Mouse (Mus musculus) limb, embryonic 13.5 days (tissue): ENCODE measurements around the gene Fibcd1. TPM values are rescaled to one million over a fixed set of nuclear protein-coding genes. Genes with fewer than 3 reads are reported as not detected.

ENCODE experiments used
- ATAC-seq: fragments of 200-750 bp; cut with Nextera tagmentation; 2 replicates; pipeline ENCODE4 v1.8.0; 2017; ENCODE audit warnings: low read depth, moderate number of reproducible peaks, moderate TSS enrichment; ENCODE audit not compliant: low FRiP score
- H3K27ac ChIP-seq: fragments of 300-500 bp; sonication (generic); 2 replicates; pipeline ENCODE4 v1.5.1; 2015; ENCODE audit warnings: inconsistent platforms, mild to moderate bottlenecking, moderate library complexity
- H3K27me3 ChIP-seq: fragments of 300-500 bp; sonication (generic); 2 replicates; pipeline ENCODE4 v1.6.1; 2015; ENCODE audit warnings: mild to moderate bottlenecking, inconsistent platforms
- H3K36me3 ChIP-seq: fragments of 300-500 bp; sonication (generic); 2 replicates; pipeline ENCODE4 v1.6.1; 2015; ENCODE audit warnings: inconsistent platforms, mild to moderate bottlenecking, moderate library complexity
- H3K4me1 ChIP-seq: fragments of 300-500 bp; sonication (generic); 2 replicates; pipeline ENCODE4 v1.6.1; 2015; ENCODE audit warnings: inconsistent platforms
- H3K4me2 ChIP-seq: fragments of 300-500 bp; sonication (generic); replicated peaks from 2 replicates; pipeline ENCODE4 v1.6.1; 2015; ENCODE audit warnings: inconsistent platforms, mild to moderate bottlenecking, moderate library complexity
- H3K4me3 ChIP-seq: fragments of 300-500 bp; sonication (generic); 2 replicates; pipeline ENCODE4 v1.5.1; 2015; ENCODE audit warnings: moderate library complexity, mild to moderate bottlenecking, inconsistent platforms
- H3K9ac ChIP-seq: fragments of 300-500 bp; sonication (generic); 2 replicates; pipeline ENCODE4 v1.6.1; 2015; ENCODE audit warnings: mild to moderate bottlenecking, inconsistent platforms
- H3K9me3 ChIP-seq: fragments of 300-500 bp; sonication (generic); 2 replicates; pipeline ENCODE4 v1.6.1; 2016; ENCODE audit warnings: inconsistent platforms
- WGBS: fragments of 180-500 bp; shearing (Covaris S2); methylation state at CpG from one replicate; pipeline ENCODE4 v1.1.7; 2015; 5-methylcytosine and 5-hydroxymethylcytosine counted together
- polyA plus RNA-seq: library from polyadenylated mRNA; unstranded; fragments of >200 nt; fragmentation: Nextera tagmentation; extraction: Ambion mirVana; gene quantifications from 2 replicates; pipeline ENCODE4 v1.2.1, GENCODE M21; 2015

Fibcd1 gene
- polyA plus RNA-seq, 1 experiment from 2014 or later, result 0.25 TPM

DNA sequence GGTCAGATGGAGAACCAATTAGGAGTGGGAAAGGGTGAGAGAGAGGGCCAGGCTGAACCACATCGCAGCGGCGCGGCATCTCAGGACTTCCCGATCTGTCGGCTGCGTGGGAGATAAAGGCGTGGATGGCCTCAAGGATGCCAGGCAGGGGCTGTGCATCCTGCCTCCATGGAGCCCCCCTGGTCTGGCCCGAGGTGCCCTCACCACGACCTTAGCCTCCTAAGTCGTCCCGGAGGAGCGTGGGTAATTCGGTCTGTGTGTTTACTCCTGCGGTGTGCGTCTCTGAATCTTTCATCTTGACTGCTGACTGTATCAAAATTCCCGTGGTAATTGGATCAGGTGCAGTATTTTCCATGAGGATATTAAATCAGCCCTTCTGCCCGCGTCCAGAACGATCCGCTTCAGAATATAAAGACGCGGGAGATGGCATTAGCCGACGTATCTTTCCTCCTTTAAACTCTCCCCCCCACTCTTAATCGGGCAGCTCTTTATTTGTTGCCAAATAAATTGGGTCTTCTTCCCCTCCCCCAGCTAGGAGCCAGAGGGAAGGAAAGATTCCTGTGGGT lies 28.6 kb upstream of the Fibcd1 start:
- H3K4me1 ChIP-seq, result no peaks in the 10 kb centered on the region
- ATAC-seq, result no peak
- H3K4me3 ChIP-seq, result no peak overlapping the region
- WGBS, result 72% methylated on average over 26 of the region's 26 CpGs
- peaks cover 45% of the 10 kb centered on the region for H3K27me3 ChIP-seq
- H3K4me2 ChIP-seq, result no peak overlapping the region
- no peak overlapping the region for H3K9ac ChIP-seq
- no peak overlapping the region for H3K27ac ChIP-seq
- 0 out of 2 replicates have a peak, but pooled peaks cover 3% of the 10 kb centered on the region for H3K9me3 ChIP-seq
- H3K36me3 ChIP-seq, result no peaks in the 10 kb centered on the region

DNA sequence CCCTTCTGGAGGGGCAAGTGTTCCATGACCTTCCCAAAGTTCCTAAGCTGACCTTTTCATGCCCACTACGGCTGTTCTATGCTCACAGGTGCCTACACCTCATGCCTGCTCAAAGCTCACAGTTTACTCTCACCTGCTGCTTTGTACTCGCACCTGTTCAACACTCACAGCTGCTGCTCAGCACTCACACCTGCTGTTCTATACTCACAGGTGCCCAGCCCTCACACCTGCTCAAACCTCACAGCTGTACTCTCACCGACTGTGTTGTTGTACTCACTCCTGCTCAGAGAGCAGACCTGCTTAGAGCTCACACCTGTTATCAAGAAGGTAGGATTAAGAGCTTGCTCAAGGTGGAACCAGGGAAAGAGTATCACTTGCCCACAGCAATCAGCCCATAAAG lies 24.9 kb upstream of the Fibcd1 start:
- H3K27ac ChIP-seq, result no peak overlapping the region
- H3K27me3 ChIP-seq, result peaks cover 13% of the 10 kb centered on the region
- peaks cover 4% of the 10 kb centered on the region for H3K4me1 ChIP-seq
- H3K36me3 ChIP-seq, result no peaks in the 10 kb centered on the region
- H3K4me3 ChIP-seq, result no peak overlapping the region
- H3K9me3 ChIP-seq, result 0 out of 2 replicates have a peak, but pooled peaks cover 3% of the 10 kb centered on the region
- WGBS, result 66% methylated on average over 3 of the region's 3 CpGs
- no peak overlapping the region for H3K9ac ChIP-seq
- no peak for ATAC-seq
- no peak overlapping the region for H3K4me2 ChIP-seq

DNA sequence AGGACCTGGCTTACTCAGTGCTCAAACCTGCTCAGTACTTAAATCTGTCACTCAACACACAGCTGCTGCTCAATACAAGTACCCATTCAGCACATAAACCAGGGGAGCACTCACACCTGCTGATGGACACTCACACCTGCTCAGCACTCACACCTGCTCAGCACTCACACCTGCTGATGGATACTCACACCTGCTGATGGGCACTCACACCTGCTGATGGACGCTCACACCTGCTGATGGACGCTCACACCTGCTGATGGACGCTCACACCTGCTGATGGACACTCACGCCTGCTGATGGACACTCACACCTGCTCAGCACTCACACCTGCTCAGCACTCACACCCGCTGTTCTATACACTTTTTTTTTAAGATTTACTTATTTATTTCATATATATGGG lies 23.9 kb upstream of the Fibcd1 start:
- no peak overlapping the region for H3K9ac ChIP-seq
- H3K36me3 ChIP-seq, result no peaks in the 10 kb centered on the region
- no peak for ATAC-seq
- WGBS, result 90% methylated on average over 5 of the region's 5 CpGs
- H3K4me1 ChIP-seq, result peaks cover 8% of the 10 kb centered on the region
- H3K4me3 ChIP-seq, result no peak overlapping the region
- H3K27me3 ChIP-seq, result 0 out of 2 replicates have a peak, but pooled peaks cover 3% of the 10 kb centered on the region
- H3K27ac ChIP-seq, result no peak overlapping the region
- 0 out of 2 replicates have a peak, but pooled peaks cover 3% of the 10 kb centered on the region for H3K9me3 ChIP-seq
- H3K4me2 ChIP-seq, result no peak overlapping the region

DNA sequence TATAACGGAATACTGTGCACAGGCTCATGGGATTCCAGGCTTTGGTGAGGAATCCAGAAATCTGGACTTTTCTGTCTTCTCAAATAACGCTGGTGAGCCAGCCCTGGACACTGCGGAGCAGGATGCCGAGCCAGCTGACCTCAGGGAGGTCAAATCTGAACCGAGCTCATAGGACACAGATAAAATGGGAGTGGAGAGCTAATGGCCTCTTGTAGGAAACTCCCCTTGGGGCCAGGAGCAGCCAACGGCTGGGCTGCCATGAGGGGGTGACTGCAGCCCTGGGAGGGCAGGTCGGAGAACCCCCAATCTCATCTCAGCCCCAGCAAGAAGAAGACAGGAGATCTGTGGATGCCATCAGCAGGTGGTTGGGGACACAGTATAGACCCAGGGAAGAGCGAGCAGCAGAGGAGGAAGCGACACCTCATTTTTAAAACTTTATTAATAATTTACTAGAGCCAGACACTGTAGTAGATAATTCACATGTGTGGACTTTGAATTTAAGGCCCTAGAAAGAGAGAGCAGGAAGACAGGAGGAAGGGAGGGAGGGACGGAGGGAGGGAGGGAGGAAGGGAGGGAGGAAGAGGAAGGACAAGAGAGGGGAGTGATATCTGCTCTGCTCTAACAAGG lies 22.8 kb upstream of the Fibcd1 start:
- 0 out of 2 replicates have a peak, but pooled peaks cover 3% of the 10 kb centered on the region for H3K9me3 ChIP-seq
- no peak overlapping the region for H3K4me2 ChIP-seq
- peaks cover 8% of the 10 kb centered on the region for H3K4me1 ChIP-seq
- ATAC-seq, result no peak
- H3K27me3 ChIP-seq, result no peaks in the 10 kb centered on the region
- no peak overlapping the region for H3K9ac ChIP-seq
- no peak overlapping the region for H3K4me3 ChIP-seq
- no peaks in the 10 kb centered on the region for H3K36me3 ChIP-seq
- WGBS, result 66% methylated on average over 10 of the region's 10 CpGs
- no peak overlapping the region for H3K27ac ChIP-seq

DNA sequence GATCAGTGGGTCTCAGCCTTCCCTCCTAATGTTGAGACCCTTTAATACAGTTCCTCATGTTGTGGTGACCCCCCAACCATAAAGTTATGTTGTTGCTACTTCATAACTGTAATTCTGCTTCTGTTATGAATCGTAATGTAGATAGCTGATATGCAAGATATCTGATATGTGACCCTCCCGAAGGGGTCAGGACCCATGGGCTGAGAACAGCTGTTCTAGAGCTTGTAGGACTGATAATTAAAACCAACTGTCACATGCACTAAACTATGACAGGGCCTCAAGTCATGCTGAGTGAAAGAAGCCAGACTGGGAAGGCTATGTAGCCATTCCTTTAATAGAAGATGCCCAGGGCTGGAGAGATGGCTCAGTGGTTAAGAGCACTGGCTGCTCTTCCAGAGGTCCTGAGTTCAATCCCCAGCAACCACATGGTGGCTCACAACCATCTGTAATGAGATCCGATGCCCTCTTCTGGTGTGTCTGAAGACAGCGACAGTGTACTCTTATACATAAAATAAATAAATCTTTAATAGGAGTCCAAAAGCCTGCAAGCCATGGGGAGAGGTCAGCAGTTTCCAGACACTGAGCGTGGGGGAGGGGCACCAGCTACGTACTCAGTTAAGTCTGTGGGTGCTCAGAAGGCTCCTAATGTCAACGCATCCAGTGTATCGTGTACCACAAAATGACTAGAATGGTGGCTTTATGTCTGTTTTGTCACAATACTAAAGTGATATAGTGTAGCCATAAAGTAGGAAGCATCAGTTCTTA lies 22.1 kb upstream of the Fibcd1 start:
- Histone ChIP-seq H3K27ac (no peak overlapping the region), H3K9me3 (0 out of 2 replicates have a peak, but pooled peaks cover 3% of the 10 kb centered on the region), H3K4me2 (no peak overlapping the region), H3K4me3 (no peak overlapping the region), H3K4me1 (peaks cover 8% of the 10 kb centered on the region), H3K36me3 (no peaks in the 10 kb centered on the region), H3K27me3 (no peaks in the 10 kb centered on the region), H3K9ac (no peak overlapping the region)
- no peak for ATAC-seq
- WGBS, result 84% methylated on average over 8 of the region's 8 CpGs

DNA sequence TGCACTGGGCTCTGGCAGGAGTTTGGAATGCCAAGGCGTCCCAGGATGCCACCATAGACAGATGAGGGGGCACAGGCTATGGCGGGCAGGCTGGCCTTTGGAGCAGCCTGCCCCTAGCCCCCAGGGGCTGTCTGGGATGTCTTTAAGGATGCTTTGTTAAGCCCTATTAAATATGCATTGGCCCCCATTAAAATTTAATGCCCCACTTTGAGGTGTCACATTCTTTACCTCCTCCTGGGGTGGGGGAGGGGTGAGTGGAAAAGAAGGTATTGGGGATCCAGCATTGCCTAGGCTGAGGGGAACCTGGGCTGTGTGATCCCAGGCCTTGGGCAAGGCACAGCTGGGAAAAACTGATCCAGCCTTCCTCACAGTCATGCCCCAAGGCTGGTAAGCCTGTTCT lies 20.0 kb upstream of the Fibcd1 start:
- no peaks in the 10 kb centered on the region for H3K36me3 ChIP-seq
- no peak overlapping the region for H3K9ac ChIP-seq
- WGBS, result 22% methylated on average over 2 of the region's 2 CpGs
- H3K27me3 ChIP-seq, result no peaks in the 10 kb centered on the region
- no peak for ATAC-seq
- H3K4me1 ChIP-seq, result peaks cover 8% of the 10 kb centered on the region
- no peaks in the 10 kb centered on the region for H3K9me3 ChIP-seq
- H3K27ac ChIP-seq, result no peak overlapping the region
- no peak overlapping the region for H3K4me3 ChIP-seq
- no peak overlapping the region for H3K4me2 ChIP-seq

DNA sequence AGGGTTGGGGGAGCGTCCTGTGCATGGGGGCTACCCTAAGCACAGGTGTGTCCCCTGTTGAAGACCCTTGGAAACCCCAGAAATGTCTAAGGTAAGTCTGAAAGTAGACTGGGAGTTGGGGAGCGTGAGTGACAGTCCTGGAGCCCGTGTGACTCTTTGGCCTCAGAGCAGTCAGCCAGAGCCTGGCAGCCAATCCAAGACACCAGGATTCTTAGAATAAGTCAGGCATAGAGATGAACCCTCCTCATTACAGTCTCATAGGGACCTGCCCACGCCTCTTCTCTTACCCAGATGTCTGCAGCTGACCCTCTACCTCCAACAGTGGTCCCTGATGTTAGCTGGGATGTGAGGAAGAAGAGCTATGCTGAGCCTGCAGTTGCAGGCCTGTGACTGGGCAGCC lies 19.5 kb upstream of the Fibcd1 start:
- no peak overlapping the region for H3K9ac ChIP-seq

DNA sequence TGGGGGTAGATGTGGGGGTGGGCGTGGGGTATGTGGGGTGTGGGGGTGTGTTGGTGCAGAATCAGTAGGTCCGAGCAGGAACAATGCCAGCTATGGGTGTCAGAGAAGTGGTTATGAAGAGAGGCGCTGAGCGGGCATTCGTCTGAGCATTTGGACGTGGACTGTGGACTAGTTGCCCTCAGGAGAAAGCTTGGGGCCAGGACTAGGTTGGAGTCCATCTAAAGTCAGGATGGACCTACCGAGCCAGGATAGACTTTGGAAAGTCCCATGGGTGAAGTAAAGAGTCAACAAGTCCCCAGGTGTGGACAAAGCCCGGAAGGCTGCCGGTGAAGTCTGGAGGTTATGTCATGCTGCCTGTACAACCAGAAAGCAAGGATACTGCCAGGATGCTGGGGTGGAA lies 19.1 kb upstream of the Fibcd1 start:
- no peak overlapping the region for H3K9ac ChIP-seq
- no peak overlapping the region for H3K4me2 ChIP-seq
- H3K36me3 ChIP-seq, result no peaks in the 10 kb centered on the region
- peaks cover 11% of the 10 kb centered on the region for H3K4me1 ChIP-seq
- no peak overlapping the region for H3K27ac ChIP-seq
- no peaks in the 10 kb centered on the region for H3K27me3 ChIP-seq
- 86% methylated on average over 9 of the region's 9 CpGs for WGBS
- H3K9me3 ChIP-seq, result no peaks in the 10 kb centered on the region
- no peak for ATAC-seq
- no peak overlapping the region for H3K4me3 ChIP-seq

More for the DNA sequence above, 19.5 kb upstream of the Fibcd1 start:
- WGBS, result 57% methylated on average over 4 of the region's 4 CpGs
- no peak overlapping the region for H3K4me3 ChIP-seq
- H3K4me2 ChIP-seq, result no peak overlapping the region
- H3K4me1 ChIP-seq, result peaks cover 8% of the 10 kb centered on the region
- H3K36me3 ChIP-seq, result no peaks in the 10 kb centered on the region
- no peak overlapping the region for H3K27ac ChIP-seq
- H3K9me3 ChIP-seq, result no peaks in the 10 kb centered on the region
- no peaks in the 10 kb centered on the region for H3K27me3 ChIP-seq
- no peak for ATAC-seq

DNA sequence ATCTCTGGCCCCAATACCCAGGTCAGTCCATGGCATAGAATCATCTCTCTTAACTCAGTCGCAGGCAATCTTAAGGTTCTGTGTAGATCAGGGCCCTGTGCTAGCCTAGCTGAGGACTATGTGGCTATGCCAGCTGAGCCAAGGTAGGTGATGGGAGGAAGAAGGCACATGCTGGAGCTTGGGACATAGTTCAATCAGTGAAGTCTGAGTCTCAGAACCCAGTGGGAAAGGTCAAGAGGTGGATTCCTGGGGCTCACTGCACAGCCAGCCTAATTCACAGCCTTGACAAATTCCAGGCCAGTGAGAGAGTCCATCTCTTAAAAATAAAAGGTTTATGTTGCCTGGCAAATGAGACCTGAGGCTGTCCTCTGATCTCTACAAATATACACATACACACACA lies 18.0 kb upstream of the Fibcd1 start:
- H3K9me3 ChIP-seq, result no peaks in the 10 kb centered on the region
- peaks cover 23% of the 10 kb centered on the region for H3K4me1 ChIP-seq
- no peak overlapping the region for H3K4me2 ChIP-seq
- 87% methylated on average over 1 of the region's 1 CpGs for WGBS
- H3K27ac ChIP-seq, result no peak overlapping the region
- no peak for ATAC-seq
- no peak overlapping the region for H3K9ac ChIP-seq
- H3K36me3 ChIP-seq, result no peaks in the 10 kb centered on the region
- H3K27me3 ChIP-seq, result peaks cover 7% of the 10 kb centered on the region; the same call in 1 of the 2 replicates
- no peak overlapping the region for H3K4me3 ChIP-seq

DNA sequence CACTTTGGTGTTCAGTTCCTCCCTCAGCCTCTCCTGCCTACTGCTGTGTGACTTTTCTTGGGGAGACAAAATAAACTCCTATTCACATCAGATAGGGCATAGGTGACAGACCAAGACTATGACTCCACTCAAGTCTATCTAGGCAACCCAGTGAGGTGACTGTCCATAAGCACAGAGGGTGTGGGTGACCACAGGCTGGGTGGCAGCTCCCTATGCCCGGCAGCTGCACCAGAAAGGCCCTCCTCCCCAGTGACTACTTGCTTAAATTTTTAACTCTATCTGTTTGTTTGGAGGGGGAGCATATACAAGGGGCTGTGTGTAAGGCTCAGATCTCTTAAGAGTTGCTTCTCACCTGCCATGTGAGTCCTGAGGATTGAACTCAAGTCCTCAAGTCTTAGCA lies 17.1 kb upstream of the Fibcd1 start:
- Histone ChIP-seq H3K4me2 (no peak overlapping the region), H3K4me3 (no peak overlapping the region), H3K9me3 (no peaks in the 10 kb centered on the region), H3K27ac (no peak overlapping the region), H3K9ac (no peak overlapping the region), H3K4me1 (peaks cover 28% of the 10 kb centered on the region), H3K27me3 (peaks cover 15% of the 10 kb centered on the region), H3K36me3 (no peaks in the 10 kb centered on the region)
- WGBS, result 50% methylated on average over 1 of the region's 1 CpGs
- no peak for ATAC-seq

DNA sequence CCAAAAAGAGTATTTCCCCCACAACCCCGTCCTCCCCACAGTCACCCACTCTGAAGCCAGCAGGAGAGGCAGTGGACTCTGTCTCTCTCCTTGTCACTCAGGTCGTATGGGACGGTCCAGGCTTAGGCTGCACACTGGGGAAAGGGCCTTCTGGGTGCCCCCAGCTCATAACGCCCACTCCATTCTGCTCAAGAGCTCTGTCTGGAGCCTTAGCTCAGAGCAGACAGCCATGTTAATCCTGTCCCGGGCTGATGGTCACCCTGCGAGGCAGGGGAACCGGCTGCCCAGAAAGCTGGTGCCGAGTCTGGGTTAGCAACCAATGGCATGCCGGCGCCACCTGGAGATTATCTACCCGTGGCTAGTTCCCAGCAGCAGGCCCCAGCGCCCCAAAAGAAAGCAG lies 12.7 kb upstream of the Fibcd1 start:
- Histone ChIP-seq H3K9me3 (no peaks in the 10 kb centered on the region), H3K36me3 (no peaks in the 10 kb centered on the region), H3K4me3 (no peak overlapping the region), H3K4me2 (no peak overlapping the region), H3K4me1 (peaks cover 25% of the 10 kb centered on the region), H3K27me3 (peaks cover 26% of the 10 kb centered on the region), H3K9ac (no peak overlapping the region), H3K27ac (no peak overlapping the region)
- ATAC-seq, result no peak
- WGBS, result 17% methylated on average over 12 of the region's 12 CpGs

DNA sequence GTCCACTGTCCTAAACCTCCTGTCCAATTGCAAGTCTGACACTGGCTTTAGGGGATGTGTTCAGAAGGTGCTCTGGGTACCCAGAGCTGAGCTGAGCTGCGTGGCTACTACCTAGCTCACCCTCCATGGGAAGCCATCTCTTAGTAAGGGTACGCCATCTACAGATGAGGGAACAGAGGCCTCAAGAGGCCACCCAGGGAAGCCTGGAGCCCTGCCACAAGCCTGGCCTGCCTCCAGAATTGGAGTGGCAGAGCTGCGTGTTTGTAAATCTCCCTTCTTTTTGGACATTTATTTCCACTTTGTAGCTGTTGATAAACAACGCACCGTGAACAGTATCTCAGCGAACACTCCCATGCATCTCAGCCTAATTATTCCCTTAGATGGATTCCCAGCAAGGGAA lies 11.4 kb upstream of the Fibcd1 start:
- H3K4me1 ChIP-seq, result peaks cover 25% of the 10 kb centered on the region
- no peak overlapping the region for H3K9ac ChIP-seq
- no peak overlapping the region for H3K4me2 ChIP-seq
- no peak for ATAC-seq
- no peaks in the 10 kb centered on the region for H3K9me3 ChIP-seq
- H3K27me3 ChIP-seq, result peaks cover 26% of the 10 kb centered on the region
- H3K4me3 ChIP-seq, result no peak overlapping the region
- 73% methylated on average over 6 of the region's 6 CpGs for WGBS
- no peak overlapping the region for H3K27ac ChIP-seq
- no peaks in the 10 kb centered on the region for H3K36me3 ChIP-seq
